Mouse (Mus musculus): ENCODE results near the gene Gm773. TPM values are rescaled to one million over a fixed set of nuclear protein-coding genes. Genes with fewer than 3 reads are reported as not detected.

Gm773 gene
- not detected for polyA plus RNA-seq (2014; fragmentation: Illumina TruSeq; extraction: RNeasy Lipid Tissue Mini Kit (QIAGEN cat#74804); ENCODE audit: low read depth, low replicate concordance)

DNA sequence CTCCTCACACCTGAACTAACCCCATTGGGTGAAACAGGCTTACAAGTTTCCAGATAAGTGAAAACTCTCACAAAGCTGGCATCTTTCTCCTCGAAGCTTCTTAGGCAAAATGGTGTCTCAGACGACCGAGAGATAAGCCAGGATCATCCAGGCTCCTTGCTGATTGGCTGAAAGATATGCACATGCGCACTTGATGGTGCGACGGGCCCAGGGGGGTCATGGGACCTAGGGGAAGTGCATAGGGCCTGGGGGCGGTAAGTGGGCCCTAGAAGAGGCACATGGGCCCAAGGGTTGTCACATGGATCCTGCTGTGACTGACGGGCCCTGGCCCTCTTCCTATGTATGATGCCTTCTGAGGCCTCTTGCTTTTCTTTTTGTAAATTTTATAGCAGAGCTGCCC lies at the start of gene Gm773:
Gm773 (minus strand) TSS at position 111 of the 400 bp plus-strand sequence.

Other genes with a start within 250 kb of the Gm773 start
- gene 3830403N18Rik, start 76.3 kb downstream of the Gm773 start, polyA plus RNA-seq (2014; fragmentation: Illumina TruSeq; extraction: RNeasy Lipid Tissue Mini Kit (QIAGEN cat#74804); ENCODE audit: low read depth, low replicate concordance): 2.9 TPM
- 17.8 TPM for gene Zfp449, start 133.5 kb upstream of the Gm773 start, polyA plus RNA-seq (2014; fragmentation: Illumina TruSeq; extraction: RNeasy Lipid Tissue Mini Kit (QIAGEN cat#74804); ENCODE audit: low read depth, low replicate concordance)
- not detected for gene Smim10l2a, start 161.7 kb upstream of the Gm773 start, polyA plus RNA-seq (2014; fragmentation: Illumina TruSeq; extraction: RNeasy Lipid Tissue Mini Kit (QIAGEN cat#74804); ENCODE audit: low read depth, low replicate concordance)
- not detected for gene Gm2174, start 235.1 kb upstream of the Gm773 start, polyA plus RNA-seq (2014; fragmentation: Illumina TruSeq; extraction: RNeasy Lipid Tissue Mini Kit (QIAGEN cat#74804); ENCODE audit: low read depth, low replicate concordance)
- gene Ints6l, start 242.0 kb upstream of the Gm773 start, polyA plus RNA-seq (2014; fragmentation: Illumina TruSeq; extraction: RNeasy Lipid Tissue Mini Kit (QIAGEN cat#74804); ENCODE audit: low read depth, low replicate concordance): 93.3 TPM

Measured in adrenal gland, adult 10 weeks (tissue).